Mouse (Mus musculus) gastrocnemius, postnatal 25 days (tissue): ENCODE data around the gene Gm32742. TPM values are rescaled to one million over a fixed set of nuclear protein-coding genes. Genes with fewer than 3 reads are reported as not detected.

ENCODE experiments used
- microRNA-seq, 2 experiments: library from miRNA; unstranded; fragments of <30 nt; microRNA quantifications; one replicate each; pipeline ENCODE4 v1.2.0; 2021; ENCODE audit warnings: borderline replicate concordance in 2 of 2
- total RNA-seq, 2 experiments: library from RNA; stranded (reverse); gene quantifications; 1 replicate in 1 of 2; 2 replicates in 1 of 2; pipeline ENCODE4 v1.2.3; 2021

Gene Gm32742
- total RNA-seq, 2 experiments from 2014 or later = not detected

Small RNAs within 50 kb of the gene (microRNA-seq; reads per million reads assigned to microRNA genes)
- gene Mir34b (2.2 to 2.4 reads per million in 2 experiments), gene Mir34c (92.6 to 111 reads per million in 2 experiments)

Other genes with a start within 250 kb of the Gm32742 start
- gene Sik2, start 156.4 kb downstream of the Gm32742 start, total RNA-seq = 10 to 100 TPM; 15.7 to 30.7 TPM
- gene Btg4, start 104.6 kb downstream of the Gm32742 start, total RNA-seq = not detected
- gene Layn, start 88.4 kb downstream of the Gm32742 start, total RNA-seq = 1 to 10 TPM in 1 of 2 experiments, under 1 TPM in 1; 0.64 to 2.8 TPM
- gene 4833427G06Rik, start 63.4 kb downstream of the Gm32742 start, total RNA-seq = not detected
- under 1 TPM in 1 of 2 experiments, not detected in 1; 0.13 TPM for gene Pou2af1, start 48.2 kb upstream of the Gm32742 start, total RNA-seq
- gene Colca2, start 113.1 kb upstream of the Gm32742 start, total RNA-seq = 1 to 10 TPM in 1 of 2 experiments, not detected in 1; 1.1 TPM
- gene 1810046K07Rik, start 163.4 kb upstream of the Gm32742 start, total RNA-seq = not detected